Mouse (Mus musculus): Measurements from ENCODE around the gene Stambpl1.
A peak's percentile ranks its signal among the peaks of the same experiment; 100 is the strongest.
"Not testable (repeated sequence)": the region's sequence is repeated elsewhere in the genome, so short reads cannot be mapped to it uniquely, and the experiment has no call there.

Gene Stambpl1

GRCm38 (mm10) chr19:34198066-34198465, 6.0 kb downstream of the Stambpl1 start:
- no peak for DNase-seq (ENCODE audit: low spot score in 2 of 2)

DNA sequence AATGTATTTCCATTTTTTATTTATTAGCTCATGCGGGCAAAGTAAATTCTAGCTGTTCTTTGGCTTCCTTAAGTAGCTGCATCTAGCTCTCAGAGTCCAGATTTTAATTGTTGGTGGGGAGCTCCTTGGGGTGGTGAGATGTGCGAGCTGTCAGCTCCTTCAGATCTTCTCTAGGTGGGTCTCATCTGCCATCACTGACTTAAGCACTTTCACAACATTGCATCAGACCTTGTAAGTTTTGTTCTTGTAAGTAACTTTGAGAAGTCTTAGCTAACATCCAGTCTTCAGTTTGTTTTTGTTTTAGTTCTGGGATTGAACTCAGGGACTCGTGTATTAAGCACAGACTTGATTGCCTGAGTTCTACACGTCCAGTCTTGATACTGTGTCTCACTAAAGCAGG, 6.9 kb downstream of the Stambpl1 start:
- no peak for DNase-seq (ENCODE audit: low spot score in 2 of 2)

DNA sequence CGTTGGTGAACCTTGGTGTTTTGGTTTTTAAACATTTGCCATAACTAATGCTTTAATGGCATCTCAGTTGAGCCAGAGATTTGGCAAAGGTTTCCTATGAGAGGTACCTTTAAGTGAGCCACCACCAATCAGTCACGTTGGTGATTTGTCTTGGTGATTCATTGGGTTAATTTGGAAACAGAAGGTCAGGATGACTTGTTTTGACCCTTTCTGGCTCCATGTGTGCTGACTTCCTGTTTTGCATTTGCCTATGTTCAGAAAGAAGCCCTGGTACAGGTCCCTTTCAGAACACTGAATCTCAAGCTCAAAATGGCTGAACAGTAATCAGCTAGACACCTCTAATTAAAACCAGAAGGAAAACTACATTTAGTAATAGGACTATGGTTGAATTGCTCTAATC, 7.5 kb downstream of the Stambpl1 start:
- DNase-seq (ENCODE audit: low spot score in 2 of 2) = no peak

- no peak for DNase-seq (ENCODE audit: low spot score in 2 of 2)
Measured at GRCm38 (mm10) chr19:34202668-34203067, 10.6 kb downstream of the Stambpl1 start.

DNA sequence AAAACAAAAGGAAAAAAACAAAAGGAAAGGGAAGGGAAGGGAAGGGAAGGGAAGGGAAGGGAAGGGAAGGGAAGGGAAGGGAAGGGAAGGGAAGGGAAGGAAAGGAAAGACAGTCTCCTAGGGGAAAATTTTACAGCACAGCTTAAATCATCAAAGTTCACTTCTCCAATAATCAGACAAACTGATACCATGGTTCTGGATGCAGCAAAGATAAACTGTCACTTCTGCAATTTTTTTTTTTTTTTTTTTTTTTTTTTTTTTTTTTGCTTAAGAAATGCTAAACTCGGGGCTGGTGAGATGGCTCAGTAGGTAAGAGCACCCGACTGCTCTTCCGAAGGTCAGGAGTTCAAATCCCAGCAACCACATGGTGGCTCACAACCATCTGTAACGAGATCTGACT, 14.1 kb downstream of the Stambpl1 start:
- DNase-seq (ENCODE audit: low spot score in 2 of 2) = not testable (repeated sequence)

- DNase-seq (ENCODE audit: low spot score in 2 of 2) = no peak
Measured at GRCm38 (mm10) chr19:34206760-34207440, 14.9 kb downstream of the Stambpl1 start.

- no peak for DNase-seq (ENCODE audit: low spot score in 2 of 2)
Measured at GRCm38 (mm10) chr19:34209031-34209430, 17.0 kb downstream of the Stambpl1 start.

- DNase-seq (ENCODE audit: low spot score in 2 of 2) = no peak
Measured at GRCm38 (mm10) chr19:34209930-34210581, 18.0 kb downstream of the Stambpl1 start.

DNA sequence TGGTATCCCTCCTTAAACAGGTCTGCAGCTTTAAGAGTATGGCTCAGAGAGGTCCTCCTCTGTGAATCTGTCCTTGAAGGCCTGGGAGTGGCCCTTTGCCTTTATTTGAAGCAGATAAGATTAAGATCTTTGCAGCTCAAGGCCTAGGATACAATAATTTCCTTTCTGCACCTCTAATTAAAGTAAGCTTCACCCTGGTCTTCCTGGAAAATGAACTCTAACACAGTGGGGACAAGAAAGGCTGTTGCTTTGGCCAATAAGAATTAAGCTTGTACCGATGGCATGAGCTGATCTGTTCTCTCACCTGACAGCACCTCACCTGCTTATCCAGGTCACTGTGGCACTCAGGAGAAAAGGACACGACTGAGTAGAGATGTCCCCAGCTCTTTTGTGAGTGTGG, 18.8 kb downstream of the Stambpl1 start:
- DNase-seq (ENCODE audit: low spot score in 2 of 2) = no peak

GRCm38 (mm10) chr19:34212489-34213250, 20.6 kb downstream of the Stambpl1 start:
- DNase-seq (ENCODE audit: low spot score in 2 of 2) = no peak

GRCm38 (mm10) chr19:34213251-34213645, 21.2 kb downstream of the Stambpl1 start:
- no peak for DNase-seq (ENCODE audit: low spot score in 2 of 2)

DNA sequence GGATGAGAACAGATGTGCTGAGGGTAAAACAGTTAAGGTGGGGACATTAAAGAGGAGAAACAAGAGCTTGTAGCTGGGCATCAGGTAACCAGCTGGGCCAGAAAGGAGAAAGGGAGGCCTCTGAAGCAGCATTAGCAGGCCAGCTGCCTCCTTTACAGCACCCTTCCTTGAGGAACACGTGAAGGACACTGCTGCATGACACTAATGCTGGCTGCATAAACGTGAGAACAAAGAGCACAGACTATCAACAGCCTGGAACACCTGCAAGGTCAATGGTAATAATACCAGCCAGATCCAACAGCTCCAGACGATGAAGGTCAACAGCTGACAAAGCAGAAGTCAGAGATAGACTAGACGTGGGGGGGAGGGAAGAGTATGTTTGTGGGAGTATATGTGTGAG, 22.1 kb downstream of the Stambpl1 start:
- no peak for DNase-seq (ENCODE audit: low spot score in 2 of 2)

DNA sequence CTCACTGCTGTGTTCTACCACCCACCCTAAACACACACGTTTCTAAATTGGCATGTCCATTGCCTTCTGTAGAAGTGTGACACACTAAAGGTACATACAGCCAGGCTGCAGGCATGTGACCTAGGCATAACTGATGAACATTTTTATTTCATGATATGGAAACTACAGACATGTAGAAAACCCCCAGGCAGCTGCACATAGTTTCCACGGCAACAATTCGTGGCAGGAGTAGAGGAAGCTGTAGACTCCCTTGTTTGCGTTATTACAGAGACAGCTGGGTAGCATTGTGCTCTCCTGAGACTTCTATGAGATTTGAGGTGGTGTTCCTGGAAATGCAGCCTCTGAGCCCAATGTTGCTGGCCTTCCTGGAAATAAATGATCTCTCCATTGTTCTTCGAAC, 24.9 kb downstream of the Stambpl1 start:
- DNase-seq (ENCODE audit: low spot score in 2 of 2) = no peak

GRCm38 (mm10) chr19:34217761-34218160, 25.7 kb downstream of the Stambpl1 start:
- no peak for DNase-seq (ENCODE audit: low spot score in 2 of 2)

DNA sequence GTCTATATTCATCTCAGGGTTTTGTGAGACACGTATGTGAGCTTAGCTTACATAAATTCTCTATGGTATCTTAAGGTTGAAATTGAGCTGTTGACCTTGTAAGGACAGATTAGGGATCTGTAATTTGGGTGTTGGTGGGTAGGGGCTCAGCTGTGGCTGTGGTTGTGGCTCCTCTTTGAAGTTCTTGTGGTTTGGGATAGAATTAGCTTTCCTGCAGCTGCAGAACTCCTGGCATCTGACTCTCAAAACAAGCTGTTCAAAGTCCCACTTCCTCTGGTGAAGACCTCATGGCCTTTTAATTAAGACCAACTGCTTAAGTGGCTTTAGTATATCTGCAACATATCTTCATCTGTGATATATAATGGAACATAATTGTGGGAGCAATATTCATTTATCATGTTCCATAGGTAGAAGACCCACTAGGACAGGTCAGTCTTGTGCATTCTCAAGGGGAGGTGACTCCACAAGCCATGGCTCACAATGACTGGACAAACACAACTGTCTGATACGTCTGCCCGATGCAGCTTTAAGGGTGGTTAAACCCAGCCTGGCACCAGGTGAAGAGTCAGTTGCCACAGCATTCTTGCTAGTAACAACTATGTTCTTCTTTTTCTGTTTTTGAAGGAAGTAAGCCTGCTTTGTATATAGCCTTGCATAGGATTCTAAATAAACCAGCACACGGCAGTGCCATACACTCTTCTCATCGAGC, 27.4 kb downstream of the Stambpl1 start:
- no peak for DNase-seq (ENCODE audit: low spot score in 2 of 2)

GRCm38 (mm10) chr19:34220732-34221380, 28.8 kb downstream of the Stambpl1 start:
- no peak for DNase-seq (ENCODE audit: low spot score in 2 of 2)

DNA sequence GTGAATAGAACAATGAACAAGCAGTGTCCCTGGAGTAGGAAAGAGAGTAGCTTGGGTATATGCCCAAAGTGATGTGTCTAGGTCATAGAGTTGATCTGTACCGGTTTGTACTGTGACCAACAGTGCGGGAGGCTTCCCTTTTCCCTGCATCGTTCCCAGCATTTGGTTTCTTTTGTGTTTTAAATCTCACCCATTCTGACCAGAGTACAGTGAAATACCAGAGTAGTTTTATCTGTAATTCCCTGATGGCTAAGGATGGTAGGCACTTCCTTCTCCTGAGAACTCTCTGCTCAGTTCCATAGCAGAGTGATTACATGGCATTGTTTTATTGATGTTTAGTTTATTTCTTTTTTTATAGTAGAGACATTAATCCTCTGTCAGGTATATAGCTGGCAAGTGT, 30.8 kb downstream of the Stambpl1 start:
- DNase-seq (ENCODE audit: low spot score in 2 of 2) = no peak

- no peak for DNase-seq (ENCODE audit: low spot score in 2 of 2)
Measured at GRCm38 (mm10) chr19:34231596-34231995, 39.6 kb downstream of the Stambpl1 start.

GRCm38 (mm10) chr19:34232326-34232725, 40.3 kb downstream of the Stambpl1 start:
- no peak for DNase-seq (ENCODE audit: low spot score in 2 of 2)

- DNase-seq (ENCODE audit: low spot score in 2 of 2) = peak in 1 of 2 experiments; percentile 37
Measured at GRCm38 (mm10) chr19:34233944-34234343, 41.9 kb downstream of the Stambpl1 start.

DNA sequence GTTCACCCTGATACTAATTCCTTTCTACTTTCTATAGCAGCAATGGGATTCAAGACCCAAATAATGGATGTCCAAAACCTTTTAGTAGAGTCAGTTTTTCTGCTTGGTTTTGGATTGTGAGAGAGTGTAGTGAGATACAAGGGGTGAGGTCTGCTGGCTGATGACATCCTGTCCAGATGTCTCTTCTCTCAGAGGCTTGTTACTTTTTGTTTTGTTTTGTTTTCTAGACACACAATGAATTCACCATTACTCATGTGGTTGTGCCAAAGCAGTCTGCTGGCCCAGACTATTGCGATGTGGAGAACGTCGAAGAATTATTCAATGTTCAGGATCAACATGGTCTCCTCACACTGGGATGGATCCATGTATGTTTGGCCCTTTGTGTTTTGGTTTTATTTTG, 44.0 kb downstream of the Stambpl1 start:
- no peak for DNase-seq (ENCODE audit: low spot score in 2 of 2)

DNA sequence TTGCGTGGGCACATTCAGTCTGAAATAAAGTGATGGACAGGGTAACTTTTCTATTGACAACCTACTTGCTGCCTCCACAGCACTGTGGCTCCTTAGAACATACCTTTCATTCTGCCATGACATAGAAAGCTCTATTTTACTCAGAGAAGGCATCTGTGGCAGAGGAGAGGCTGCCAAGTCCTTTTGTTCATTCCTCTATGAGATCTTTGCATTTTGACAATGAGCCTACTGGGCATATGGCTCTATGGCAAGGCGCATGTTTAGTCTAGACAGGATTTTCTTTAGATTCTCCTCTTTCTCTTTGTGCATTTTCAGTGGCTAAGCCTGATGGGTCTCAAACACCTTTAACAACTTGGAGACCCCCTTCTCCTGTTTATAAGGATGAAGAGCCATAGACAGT, 45.7 kb downstream of the Stambpl1 start:
- DNase-seq (ENCODE audit: low spot score in 2 of 2) = no peak

Data from spleen, postnatal 14 days (tissue).